Mouse (Mus musculus) embryonic facial prominence, embryonic 11.5 days (tissue): ENCODE measurements around the gene Tfcp2. TPM values are rescaled to one million over a fixed set of nuclear protein-coding genes. Genes with fewer than 3 reads are reported as not detected.

Experiments used
- ATAC-seq: fragments of 200-750 bp; cut with Nextera tagmentation; replicated peaks from 2 replicates; pipeline ENCODE4 v1.8.0; 2017; ENCODE audit warnings: low read depth; ENCODE audit not compliant: insufficient number of reproducible peaks, low FRiP score, low TSS enrichment
- DNase-seq: peaks from one replicate; pipeline ENCODE4 v3.0.0-alpha.2; 2015; ENCODE audit warnings: low spot score
- H3K27ac ChIP-seq: fragments of 300-500 bp; sonication (generic); replicated peaks from 2 replicates; pipeline ENCODE4 v1.5.1; 2014; ENCODE audit warnings: mild to moderate bottlenecking, low read depth, low read length, control low read depth
- H3K27me3 ChIP-seq: fragments of 300-500 bp; sonication (generic); 2 replicates; pipeline ENCODE4 v1.6.1; 2014; ENCODE audit warnings: mild to moderate bottlenecking, low read length, moderate library complexity, mixed read lengths; ENCODE audit not compliant: control insufficient read depth, insufficient read depth
- H3K36me3 ChIP-seq: fragments of 300-500 bp; sonication (generic); replicated peaks from 2 replicates; pipeline ENCODE4 v1.6.1; 2014; ENCODE audit warnings: low read depth, mild to moderate bottlenecking, low read length, moderate library complexity, mixed read lengths; ENCODE audit not compliant: control insufficient read depth, insufficient read depth
- H3K4me1 ChIP-seq: fragments of 300-500 bp; sonication (generic); 2 replicates; pipeline ENCODE4 v1.6.1; 2014; ENCODE audit warnings: low read length, mixed read lengths; ENCODE audit not compliant: control insufficient read depth, insufficient read depth
- H3K4me2 ChIP-seq: fragments of 300-500 bp; sonication (generic); 2 replicates; pipeline ENCODE4 v1.6.1; 2014; ENCODE audit warnings: low read depth, mild to moderate bottlenecking, control low read depth, low read length, moderate library complexity
- H3K4me3 ChIP-seq: fragments of 300-500 bp; sonication (generic); 2 replicates; pipeline ENCODE4 v1.5.1; 2014; ENCODE audit warnings: low read depth, low read length, control low read depth
- H3K9ac ChIP-seq: fragments of 300-500 bp; sonication (generic); replicated peaks from 2 replicates; pipeline ENCODE4 v1.6.1; 2014; ENCODE audit warnings: mild to moderate bottlenecking, control low read depth, low read length
- H3K9me3 ChIP-seq: fragments of 300-500 bp; sonication (generic); replicated peaks from 2 replicates; pipeline ENCODE4 v1.6.1; 2016; ENCODE audit warnings: mild to moderate bottlenecking, low read length, inconsistent platforms, mixed read lengths; ENCODE audit not compliant: control insufficient read depth
- WGBS: fragments of 180-500 bp; shearing (Covaris S2); extraction: QIAGEN DNeasy Blood & Tissue Kit; methylation state at CpG from one replicate; pipeline ENCODE4 v1.1.7; 2014; 5-methylcytosine and 5-hydroxymethylcytosine counted together
- polyA plus RNA-seq: library from polyadenylated mRNA; unstranded; fragments of >200 nt; fragmentation: Nextera tagmentation; extraction: Ambion mirVana; gene quantifications from 2 replicates; pipeline ENCODE4 v1.2.1, GENCODE M21; 2014

Tfcp2 gene
- polyA plus RNA-seq, 1 experiment from 2014 or later: 25.3 TPM

DNA sequence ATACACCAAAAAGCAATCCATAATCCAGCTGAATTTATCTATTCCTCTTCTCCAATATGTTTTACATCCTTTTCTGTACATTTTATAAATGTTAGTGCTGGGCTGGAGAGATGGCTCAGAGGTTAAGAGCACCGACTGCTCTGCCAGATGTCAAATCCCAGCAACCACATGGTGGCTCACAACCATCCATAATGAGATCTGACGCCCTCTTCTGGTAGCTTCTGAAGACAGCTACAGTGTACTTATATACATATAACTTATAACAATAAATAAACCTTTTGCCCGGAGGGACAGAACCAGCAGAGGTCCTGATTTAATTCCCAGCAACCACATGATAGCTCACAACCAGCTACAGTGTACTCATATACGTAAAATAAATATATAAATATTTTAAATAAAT lies 103.2 kb downstream of the Tfcp2 start:
- no peak for DNase-seq
- Histone ChIP-seq H3K27ac (no peak overlapping the region), H3K9me3 (no peaks in the 10 kb centered on the region), H3K4me2 (no peak overlapping the region), H3K4me3 (no peak overlapping the region), H3K4me1 (no peaks in the 10 kb centered on the region), H3K27me3 (no peaks in the 10 kb centered on the region), H3K36me3 (no peaks in the 10 kb centered on the region), H3K9ac (no peak overlapping the region)
- no peak for ATAC-seq
- 72% methylated on average over 4 of the region's 4 CpGs for WGBS

Other genes with a start within 250 kb of the Tfcp2 start
- 4.8 and 4.9 TPM in 2 replicates for gene Mettl7a1, start 247.9 kb downstream of the Tfcp2 start, polyA plus RNA-seq
- gene Mettl7a3, start 217.1 kb downstream of the Tfcp2 start, polyA plus RNA-seq: 0.17 TPM in 2 replicates
- 0.15 TPM in 1 of 2 replicates, not detected in the other for gene Methig1, start 198.9 kb downstream of the Tfcp2 start, polyA plus RNA-seq
- not detected in 2 replicates for gene Mettl7a2, start 198.8 kb downstream of the Tfcp2 start, polyA plus RNA-seq
- not detected in 2 replicates for gene Higd1c, start 187.5 kb downstream of the Tfcp2 start, polyA plus RNA-seq
- 0.08 and 0.14 TPM in 2 replicates for gene Gm5475, start 129.9 kb downstream of the Tfcp2 start, polyA plus RNA-seq
- gene Slc11a2, start 126.9 kb downstream of the Tfcp2 start, polyA plus RNA-seq: 18.3 and 18.8 TPM in 2 replicates
- gene Letmd1, start 83.0 kb downstream of the Tfcp2 start, polyA plus RNA-seq: 37.2 and 40.1 TPM in 2 replicates
- gene Csrnp2, start 56.5 kb downstream of the Tfcp2 start, polyA plus RNA-seq: 23.0 and 24.8 TPM in 2 replicates
- 5.9 TPM in 2 replicates for gene Pou6f1, start 48.0 kb upstream of the Tfcp2 start, polyA plus RNA-seq
- 210 and 213 TPM in 2 replicates for gene Dazap2, start 63.3 kb upstream of the Tfcp2 start, polyA plus RNA-seq
- 4.0 and 5.4 TPM in 2 replicates for gene Smagp, start 84.9 kb upstream of the Tfcp2 start, polyA plus RNA-seq
- gene Bin2, start 117.5 kb upstream of the Tfcp2 start, polyA plus RNA-seq: 2.1 and 3.7 TPM in 2 replicates
- gene Cela1, start 135.9 kb upstream of the Tfcp2 start, polyA plus RNA-seq: 1.00 and 3.4 TPM in 2 replicates
- 0.08 and 0.20 TPM in 2 replicates for gene Galnt6, start 177.4 kb upstream of the Tfcp2 start, polyA plus RNA-seq
- gene Slc4a8, start 209.7 kb upstream of the Tfcp2 start, polyA plus RNA-seq: 5.7 and 7.7 TPM in 2 replicates